Mouse (Mus musculus) gastrocnemius, adult 2 months (tissue): ENCODE results near the gene Tmem125. TPM values are rescaled to one million over a fixed set of nuclear protein-coding genes. Genes with fewer than 3 reads are reported as not detected.

Experiments used
- DNase-seq: peaks from one replicate; pipeline ENCODE4 v3.0.0; 2022
- H3K27ac ChIP-seq: fragments of 200-600 bp; 2 replicates; pipeline ENCODE4 v1.8.1; 2022; ENCODE audit warnings: mild to moderate bottlenecking
- H3K4me3 ChIP-seq: fragments of 200-600 bp; 2 replicates; pipeline ENCODE4 v1.8.1; 2022; ENCODE audit warnings: mild to moderate bottlenecking, moderate library complexity
- CTCF ChIP-seq: fragments of 200-600 bp; IDR thresholded peaks from 2 replicates; pipeline ENCODE4 v1.8.1; 2022; ENCODE audit warnings: antibody characterized with exemption, mild to moderate bottlenecking, moderate library complexity
- intact Hi-C: fragments of 180-260 bp; cut with DNase I; formaldehyde crosslinking; loops from one replicate; pipeline ENCODE4 v1.15.1; 2025
- total RNA-seq, 2 experiments: library from RNA; stranded (reverse); gene quantifications; 2 replicates each; pipeline ENCODE4 v1.2.3; 2021

Gene Tmem125
- total RNA-seq, 2 experiments from 2014 or later: not detected

DNA sequence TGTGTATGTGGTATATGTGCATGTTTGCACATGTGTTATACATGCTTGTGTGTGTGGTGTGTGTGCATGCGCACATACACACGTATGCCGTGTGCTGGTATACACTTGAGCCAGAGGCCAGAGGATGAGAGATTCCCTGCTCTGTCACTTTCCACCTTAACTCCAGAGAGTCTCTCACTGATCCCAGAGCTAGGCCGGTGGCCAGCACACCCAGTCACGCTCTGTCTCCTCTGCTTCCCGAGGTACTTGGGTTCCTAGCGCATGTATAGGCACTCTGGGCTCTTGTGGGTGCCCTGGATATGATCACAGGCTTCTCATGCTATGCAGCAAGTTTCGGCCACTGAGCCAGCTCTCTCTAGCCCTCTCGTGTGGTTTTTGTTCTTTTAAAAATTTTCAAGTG lies 43.1 kb downstream of the Tmem125 start:
- H3K4me3 ChIP-seq: no peak overlapping the region
- TF ChIP-seq CTCF: no peak
- no peak for DNase-seq
- intact Hi-C loops: no loop called here
- peak overlapping the region; percentile 75 for H3K27ac ChIP-seq

DNA sequence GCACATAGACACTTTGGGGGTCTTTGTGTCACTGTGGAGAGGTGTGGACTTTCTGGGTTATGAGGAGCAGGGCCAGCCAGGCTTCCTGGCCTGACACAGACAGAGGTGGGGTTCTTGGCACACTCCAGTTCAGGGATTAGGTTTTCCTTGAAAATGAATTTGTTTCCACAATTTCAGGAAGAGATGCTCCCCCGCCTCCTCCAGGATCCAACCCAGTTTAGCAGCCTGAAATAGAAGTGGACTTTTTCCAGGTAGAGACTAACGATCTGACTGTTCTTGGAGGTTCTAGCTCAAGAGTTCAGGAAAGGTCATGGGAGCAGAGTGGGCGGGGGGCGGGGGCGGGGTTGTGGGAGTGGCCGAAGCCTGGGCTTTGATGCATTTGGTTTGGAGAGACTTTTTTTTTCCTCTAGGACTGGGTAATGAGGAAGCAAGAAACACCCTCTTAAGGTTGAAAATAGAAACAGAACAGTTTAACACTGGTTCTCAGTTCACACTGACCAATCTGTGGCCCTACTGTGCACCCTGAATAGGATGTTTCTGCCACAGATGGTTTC lies 43.6 kb downstream of the Tmem125 start:
- no peak for DNase-seq
- intact Hi-C loops: no loop called here
- Histone ChIP-seq H3K4me3 (no peak overlapping the region), H3K27ac (peak overlapping the region; percentile 75)
- no peak for TF ChIP-seq CTCF

Other genes with a start within 250 kb of the Tmem125 start
- gene Szt2, start 134.8 kb downstream of the Tmem125 start, total RNA-seq: 1 to 10 TPM; 6.0 to 9.0 TPM
- gene Med8, start 134.7 kb downstream of the Tmem125 start, total RNA-seq: 10 to 100 TPM; 36.5 to 37.9 TPM
- gene Elovl1, start 116.0 kb downstream of the Tmem125 start, total RNA-seq: 1 to 10 TPM; 6.8 to 8.0 TPM
- under 1 TPM; 0.20 to 0.23 TPM for gene Cdc20, start 106.7 kb downstream of the Tmem125 start, total RNA-seq
- gene Mpl, start 86.5 kb downstream of the Tmem125 start, total RNA-seq: not detected
- 10 to 100 TPM; 12.6 to 18.5 TPM for gene Tie1, start 54.0 kb downstream of the Tmem125 start, total RNA-seq
- not detected for gene 2610528J11Rik, start 17.0 kb downstream of the Tmem125 start, total RNA-seq
- not detected for gene Cfap57, start 76.7 kb upstream of the Tmem125 start, total RNA-seq
- gene Ebna1bp2, start 76.8 kb upstream of the Tmem125 start, total RNA-seq: 10 to 100 TPM; 24.9 to 26.7 TPM
- not detected for gene Olfr62, start 114.9 kb upstream of the Tmem125 start, total RNA-seq
- gene Olfr1342, start 148.7 kb upstream of the Tmem125 start, total RNA-seq: not detected
- not detected for gene Olfr1341, start 159.5 kb upstream of the Tmem125 start, total RNA-seq
- gene Olfr1340, start 176.1 kb upstream of the Tmem125 start, total RNA-seq: not detected
- gene Olfr1339, start 188.1 kb upstream of the Tmem125 start, total RNA-seq: not detected
- not detected for gene Olfr1338, start 214.7 kb upstream of the Tmem125 start, total RNA-seq
- not detected for gene Olfr1337, start 238.5 kb upstream of the Tmem125 start, total RNA-seq